Mouse (Mus musculus) urinary bladder, postnatal 4 days (tissue): ENCODE results near the gene Orai1.

Experiments
- DNase-seq, 2 experiments: peaks; one replicate each; pipeline ENCODE4 v3.0.0; 2021 to 2022; ENCODE audit warnings: low spot score in 2 of 2

Orai1 gene

GRCm38 (mm10) chr5:123067395-123067995 is 52.6 kb downstream of the Orai1 start:
- no peak for DNase-seq

- no peak for DNase-seq
These were observed 53.2 kb downstream of the Orai1 start, which contains the start of gene Tmem120b for GRCm38 (mm10) chr5:123068115-123068514. TSS of gene Tmem120b (plus strand) at chr5:123068415.

DNA sequence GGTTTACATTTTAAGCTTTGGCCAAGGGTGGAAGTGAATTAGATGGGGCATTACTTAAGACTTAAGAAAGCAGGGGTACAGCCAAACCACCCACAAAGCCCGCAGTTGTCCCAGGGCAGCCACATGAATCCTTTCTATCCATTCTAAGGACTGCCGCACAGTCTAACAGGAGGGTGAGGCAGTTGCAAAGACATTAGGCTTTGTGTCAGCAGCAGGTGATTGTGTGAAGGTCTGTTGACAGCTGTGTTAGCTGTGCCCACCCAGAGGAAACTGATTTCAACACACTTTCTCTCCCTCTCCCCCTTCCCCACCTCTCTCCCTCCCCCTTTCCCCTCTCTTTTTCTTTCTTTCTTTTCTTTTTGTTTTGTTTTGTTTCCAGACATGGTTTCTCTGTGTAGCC is 53.8 kb downstream of the Orai1 start:
- DNase-seq, result no peak

DNA sequence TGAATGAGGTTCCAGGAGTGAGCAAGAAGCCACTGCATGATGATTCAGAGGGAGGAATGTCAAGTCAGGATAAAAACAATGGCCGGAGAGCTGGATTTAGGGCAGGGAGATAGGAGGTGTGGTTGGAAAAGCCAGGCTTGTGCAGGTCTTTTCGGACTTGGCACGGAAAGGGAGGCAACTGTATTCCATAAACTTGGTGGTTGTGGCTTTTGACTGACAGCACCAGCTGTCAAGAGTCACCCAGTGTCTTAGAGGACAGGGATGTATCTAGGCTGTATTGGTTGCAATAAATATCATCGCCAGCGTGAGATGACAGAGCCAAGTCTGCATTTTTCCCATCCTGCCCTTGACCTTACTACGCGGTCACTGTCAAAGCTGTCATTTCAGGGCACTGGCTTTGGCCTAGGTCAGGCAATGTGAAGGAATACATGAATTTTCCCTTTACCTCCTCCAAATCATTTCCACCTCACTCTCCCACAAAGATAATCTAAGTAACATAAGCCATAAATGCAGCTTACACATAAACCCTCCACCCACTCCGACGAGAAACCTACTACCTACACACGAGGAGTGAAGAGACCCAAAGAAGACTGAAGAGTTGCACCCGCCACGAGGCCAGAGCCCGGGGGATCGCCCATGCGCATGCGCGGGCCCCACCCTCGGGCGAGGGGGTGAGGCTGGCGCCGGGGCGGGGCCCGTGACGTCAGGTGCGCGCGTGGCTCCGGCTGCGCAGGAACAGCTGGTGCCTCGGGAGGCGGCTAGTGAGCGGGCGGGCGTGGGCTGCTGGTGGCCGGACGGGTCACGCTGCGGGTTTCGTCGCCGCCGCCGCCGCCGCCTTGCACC is 60.9 kb downstream of the Orai1 start:
- peak; percentile 92 to 94 for DNase-seq

GRCm38 (mm10) chr5:123076419-123077281 is 61.8 kb downstream of the Orai1 start:
- no peak for DNase-seq

DNA sequence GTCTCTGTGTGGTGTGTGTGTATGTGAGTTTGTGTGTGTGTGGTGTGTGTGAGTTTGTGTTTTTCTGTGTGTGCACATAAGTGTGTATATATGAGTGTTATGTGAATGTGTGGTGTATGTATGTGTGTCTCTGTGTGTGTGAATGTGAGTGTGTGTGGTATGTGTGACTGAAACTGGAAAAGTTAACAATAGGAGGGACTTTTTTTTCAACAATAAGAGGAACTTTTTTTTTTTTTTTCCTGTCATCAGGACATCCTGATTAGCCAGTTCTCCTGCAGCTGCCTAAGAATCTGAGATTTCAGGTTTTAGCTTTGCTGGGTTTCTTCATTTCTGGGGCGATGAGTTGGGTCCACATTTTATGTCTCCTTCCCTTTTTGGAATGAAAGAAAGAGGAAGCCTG is 64.7 kb downstream of the Orai1 start:
- DNase-seq, result no peak

- DNase-seq, result no peak
These were observed 65.2 kb downstream of the Orai1 start for GRCm38 (mm10) chr5:123080041-123080440.
